Mouse (Mus musculus) liver, embryonic 16.5 days (tissue): ENCODE results near the gene Egfl7. TPM values are rescaled to one million over a fixed set of nuclear protein-coding genes. Genes with fewer than 3 reads are reported as not detected.

ENCODE experiments used
- ATAC-seq: fragments of 200-750 bp; cut with Nextera tagmentation; 2 replicates; pipeline ENCODE4 v1.8.0; 2017; ENCODE audit warnings: low read depth, mild to moderate bottlenecking, moderate number of reproducible peaks, moderate library complexity
- H3K27ac ChIP-seq: fragments of 300-500 bp; sonication (generic); 2 replicates; pipeline ENCODE4 v1.5.1; 2014; ENCODE audit warnings: mild to moderate bottlenecking, low read length
- H3K27me3 ChIP-seq: fragments of 300-500 bp; sonication (generic); 2 replicates; pipeline ENCODE4 v1.6.1; 2014; ENCODE audit warnings: low read depth, low read length, mixed read lengths; ENCODE audit not compliant: control insufficient read depth, insufficient read depth
- H3K36me3 ChIP-seq: fragments of 300-500 bp; sonication (generic); 2 replicates; pipeline ENCODE4 v1.6.1; 2014; ENCODE audit warnings: mild to moderate bottlenecking; ENCODE audit not compliant: control insufficient read depth, insufficient read depth
- H3K4me1 ChIP-seq: fragments of 300-500 bp; sonication (generic); 2 replicates; pipeline ENCODE4 v1.6.1; 2014; ENCODE audit warnings: low read depth, low read length, mixed read lengths; ENCODE audit not compliant: control insufficient read depth
- H3K4me2 ChIP-seq: fragments of 300-500 bp; sonication (generic); 2 replicates; pipeline ENCODE4 v1.6.1; 2014; ENCODE audit warnings: low read depth, low read length, mixed read lengths
- H3K4me3 ChIP-seq: fragments of 300-500 bp; sonication (generic); 2 replicates; pipeline ENCODE4 v1.5.1; 2014; ENCODE audit warnings: low read depth, mild to moderate bottlenecking, low read length
- H3K9ac ChIP-seq: fragments of 300-500 bp; sonication (generic); 2 replicates; pipeline ENCODE4 v1.6.1; 2014; ENCODE audit warnings: low read depth, low read length
- H3K9me3 ChIP-seq: fragments of 300-500 bp; sonication (generic); replicated peaks from 2 replicates; pipeline ENCODE4 v1.6.1; 2016; ENCODE audit warnings: low read length; ENCODE audit not compliant: control insufficient read depth
- WGBS: fragments of 180-500 bp; shearing (Covaris S2); extraction: QIAGEN DNeasy Blood & Tissue Kit; methylation state at CpG from one replicate; pipeline ENCODE4 v1.1.7; 2014; ENCODE audit not compliant: insufficient replicate concordance; 5-methylcytosine and 5-hydroxymethylcytosine counted together
- polyA plus RNA-seq: library from polyadenylated mRNA; unstranded; fragments of >200 nt; fragmentation: Nextera tagmentation; extraction: Ambion mirVana; gene quantifications from 2 replicates; pipeline ENCODE4 v1.2.1, GENCODE M21; 2015

Egfl7 gene
- polyA plus RNA-seq, result 50.9 and 54.3 TPM in 2 replicates

GRCm38 (mm10) chr2:26579714-26580113, at the start of gene Egfl7:
Gene Egfl7, plus strand, starts transcription at chr2:26580014.
- no peak within 1 kb of the TSS for H3K9ac ChIP-seq
- WGBS, result 68% methylated on average over 1 of the region's 1 CpGs
- no peaks in the 10 kb centered on the region for H3K9me3 ChIP-seq
- H3K4me1 ChIP-seq, result peaks cover 23% of the 10 kb centered on the region
- H3K4me3 ChIP-seq, result no peak within 1 kb of the TSS
- H3K27ac ChIP-seq, result no peak within 1 kb of the TSS
- H3K36me3 ChIP-seq, result no peaks in the 10 kb centered on the region
- H3K27me3 ChIP-seq, result no peaks in the 10 kb centered on the region
- no peak for ATAC-seq
- no peak within 1 kb of the TSS for H3K4me2 ChIP-seq

GRCm38 (mm10) chr2:26531829-26532228, 48.0 kb upstream of the Egfl7 start:
- no peak for ATAC-seq
- Histone ChIP-seq H3K4me3 (no peak overlapping the region), H3K27ac (no peak overlapping the region), H3K9ac (no peak overlapping the region), H3K27me3 (no peaks in the 10 kb centered on the region), H3K4me2 (no peak overlapping the region), H3K36me3 (no peaks in the 10 kb centered on the region), H3K4me1 (no peaks in the 10 kb centered on the region; the same call in 1 of the 2 replicates), H3K9me3 (no peaks in the 10 kb centered on the region)
- 70% methylated on average over 6 of the region's 6 CpGs for whole genome bisulfite sequencing

- H3K9me3 ChIP-seq, result no peaks in the 10 kb centered on the region
- H3K4me1 ChIP-seq, result no peaks in the 10 kb centered on the region; the same call in 1 of the 2 replicates
- 44% methylated on average over 5 of the region's 5 CpGs for WGBS
- H3K27me3 ChIP-seq, result no peaks in the 10 kb centered on the region
- no peak overlapping the region for H3K9ac ChIP-seq
- no peaks in the 10 kb centered on the region for H3K36me3 ChIP-seq
- no peak overlapping the region for H3K4me2 ChIP-seq
- no peak overlapping the region for H3K27ac ChIP-seq
- H3K4me3 ChIP-seq, result no peak overlapping the region
- no peak for ATAC-seq
Observed at GRCm38 (mm10) chr2:26533249-26533648, 46.6 kb upstream of the Egfl7 start.

- no peak overlapping the region for H3K27ac ChIP-seq
- no peaks in the 10 kb centered on the region for H3K27me3 ChIP-seq
- H3K4me2 ChIP-seq, result no peak overlapping the region
- 38% methylated on average over 3 of the region's 3 CpGs for WGBS
- no peak overlapping the region for H3K4me3 ChIP-seq
- ATAC-seq, result no peak
- H3K9ac ChIP-seq, result no peak overlapping the region
- H3K36me3 ChIP-seq, result no peaks in the 10 kb centered on the region
- H3K4me1 ChIP-seq, result no peaks in the 10 kb centered on the region; the same call in 1 of the 2 replicates
- H3K9me3 ChIP-seq, result no peaks in the 10 kb centered on the region
Observed at GRCm38 (mm10) chr2:26534161-26534560, 45.7 kb upstream of the Egfl7 start.

GRCm38 (mm10) chr2:26534616-26535015, 45.2 kb upstream of the Egfl7 start:
- no peak overlapping the region for H3K27ac ChIP-seq
- H3K36me3 ChIP-seq, result no peaks in the 10 kb centered on the region
- ATAC-seq, result peak; percentile 43; the same call in 1 of the 2 replicates
- H3K4me2 ChIP-seq, result no peak overlapping the region
- H3K4me3 ChIP-seq, result no peak overlapping the region
- no peak overlapping the region for H3K9ac ChIP-seq
- H3K9me3 ChIP-seq, result no peaks in the 10 kb centered on the region
- no peaks in the 10 kb centered on the region for H3K27me3 ChIP-seq
- H3K4me1 ChIP-seq, result no peaks in the 10 kb centered on the region; the same call in 1 of the 2 replicates
- WGBS, result 20% methylated on average over 2 of the region's 2 CpGs

- no peak for ATAC-seq
- no peak overlapping the region for H3K9ac ChIP-seq
- no peak overlapping the region for H3K27ac ChIP-seq
- H3K4me1 ChIP-seq, result no peaks in the 10 kb centered on the region; the same call in 1 of the 2 replicates
- no peaks in the 10 kb centered on the region for H3K36me3 ChIP-seq
- 59% methylated on average over 4 of the region's 4 CpGs for WGBS
- H3K27me3 ChIP-seq, result no peaks in the 10 kb centered on the region
- H3K4me3 ChIP-seq, result no peak overlapping the region
- no peak overlapping the region for H3K4me2 ChIP-seq
- no peaks in the 10 kb centered on the region for H3K9me3 ChIP-seq
Observed at GRCm38 (mm10) chr2:26535517-26536045, 44.2 kb upstream of the Egfl7 start.

- 44% methylated on average over 2 of the region's 2 CpGs for WGBS
- no peak for ATAC-seq
Observed at GRCm38 (mm10) chr2:26539516-26539915, 40.3 kb upstream of the Egfl7 start.

GRCm38 (mm10) chr2:26540721-26541120, 39.1 kb upstream of the Egfl7 start:
- ATAC-seq, result no peak
- no peak overlapping the region for H3K27ac ChIP-seq
- no peaks in the 10 kb centered on the region for H3K36me3 ChIP-seq
- no peak overlapping the region for H3K4me3 ChIP-seq
- H3K27me3 ChIP-seq, result no peaks in the 10 kb centered on the region
- no peaks in the 10 kb centered on the region for H3K9me3 ChIP-seq
- H3K4me2 ChIP-seq, result no peak overlapping the region
- no peaks in the 10 kb centered on the region; the same call in 1 of the 2 replicates for H3K4me1 ChIP-seq
- WGBS, result 44% methylated on average over 7 of the region's 7 CpGs
- H3K9ac ChIP-seq, result no peak overlapping the region

More at GRCm38 (mm10) chr2:26539516-26539915, 40.3 kb upstream of the Egfl7 start:
- no peaks in the 10 kb centered on the region for H3K27me3 ChIP-seq
- no peak overlapping the region for H3K4me3 ChIP-seq
- no peak overlapping the region for H3K9ac ChIP-seq
- no peaks in the 10 kb centered on the region; the same call in 1 of the 2 replicates for H3K4me1 ChIP-seq
- H3K36me3 ChIP-seq, result no peaks in the 10 kb centered on the region
- H3K4me2 ChIP-seq, result no peak overlapping the region
- H3K27ac ChIP-seq, result no peak overlapping the region
- no peaks in the 10 kb centered on the region for H3K9me3 ChIP-seq

- Histone ChIP-seq H3K27me3 (no peaks in the 10 kb centered on the region), H3K27ac (no peak overlapping the region), H3K4me3 (no peak overlapping the region), H3K9me3 (no peaks in the 10 kb centered on the region), H3K4me1 (no peaks in the 10 kb centered on the region; the same call in 1 of the 2 replicates), H3K4me2 (no peak overlapping the region), H3K36me3 (no peaks in the 10 kb centered on the region), H3K9ac (no peak overlapping the region)
- 60% methylated on average over 9 of the region's 9 CpGs for whole genome bisulfite sequencing
- no peak for ATAC-seq
Observed at GRCm38 (mm10) chr2:26541258-26541910, 38.4 kb upstream of the Egfl7 start.
